Mouse (Mus musculus): ENCODE results near the gene Pih1d1. TPM values are rescaled to one million over a fixed set of nuclear protein-coding genes. Genes with fewer than 3 reads are reported as not detected.
A peak's percentile ranks its signal among the peaks of the same experiment; 100 is the strongest.

The Pih1d1 gene
- total RNA-seq, 1 experiment: 70.2 TPM

DNA sequence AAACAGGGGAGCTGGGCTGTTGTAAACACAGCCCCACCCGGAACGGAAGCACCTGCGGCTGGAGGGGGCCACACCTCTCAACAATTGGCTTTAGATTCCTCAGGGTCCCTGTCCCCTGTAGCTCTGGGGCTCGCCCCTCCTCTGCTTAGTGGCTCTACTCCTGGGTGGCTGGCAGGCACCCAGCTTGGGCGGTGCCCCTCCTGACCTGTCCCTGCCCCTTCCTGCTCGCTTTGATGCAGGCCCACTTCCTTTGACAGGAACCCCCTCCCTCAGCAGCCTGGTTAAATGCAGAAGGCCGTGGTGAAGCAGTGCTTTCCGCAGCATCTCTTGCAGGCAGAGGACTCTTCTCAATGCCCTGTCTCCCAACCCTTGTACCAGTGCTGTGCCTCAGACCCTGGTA, 32.7 kb upstream of the Pih1d1 start:
- no peak for DNase-seq (ENCODE audit: low read depth, low spot score)
- peak overlapping the region; percentile 25; the same call in 1 of the 2 replicates for H3K27ac ChIP-seq (ENCODE audit: insufficient read depth, low read depth, low read length, poor library complexity, severe bottlenecking)
- H3K36me3 ChIP-seq (ENCODE audit: control insufficient read depth, insufficient read depth, low read length, poor library complexity, severe bottlenecking): peaks cover 54% of the 10 kb centered on the region
- no peaks in the 10 kb centered on the region for H3K9me3 ChIP-seq (ENCODE audit: control insufficient read depth, insufficient read depth, low read depth, low read length)
- peak overlapping the region; percentile 99; the same call in 1 of the 2 replicates for H3K9ac ChIP-seq (ENCODE audit: insufficient read depth, low read depth, low read length, poor library complexity, severe bottlenecking)
- in situ Hi-C loops (cut with MboI; ENCODE audit: low sequenced_read_pairs in 2 of 2, unreplicated experiment in 2 of 2): no loop called here
- peaks cover 0 to 19% of the 10 kb centered on the region in 2 experiments; a peak in 2 of 4 replicates for H3K4me1 ChIP-seq (ENCODE audit: control insufficient read depth in 2 of 2, insufficient read depth in 2 of 2, low read length in 2 of 2, poor library complexity in 1 of 2)
- TF ChIP-seq HCFC1 (IDR thresholded peaks at IDR 0.05; ENCODE audit: borderline replicate concordance, insufficient read depth, low read length): no peak
- no peak for TF ChIP-seq ZC3H11A (IDR thresholded peaks at IDR 0.05; ENCODE audit: borderline replicate concordance, low read depth, low read length)
- no peak for TF ChIP-seq MAFK (IDR thresholded peaks at IDR 0.05; ENCODE audit: insufficient read depth, low read depth, low read length)
- TF ChIP-seq CHD2 (IDR thresholded peaks at IDR 0.05; ENCODE audit: low read depth, low read length): no peak
- TF ChIP-seq ZNF384 (IDR thresholded peaks at IDR 0.05; ENCODE audit: low read depth, low read length): no peak
- H3K4me3 ChIP-seq (ENCODE audit: insufficient read depth in 1 of 2, low read depth in 1 of 2, low read length in 2 of 2, poor library complexity in 1 of 2, severe bottlenecking in 1 of 2): peak overlapping the region in 1 of 2 experiments; percentile 98; a peak in 1 of 4 replicates

DNA sequence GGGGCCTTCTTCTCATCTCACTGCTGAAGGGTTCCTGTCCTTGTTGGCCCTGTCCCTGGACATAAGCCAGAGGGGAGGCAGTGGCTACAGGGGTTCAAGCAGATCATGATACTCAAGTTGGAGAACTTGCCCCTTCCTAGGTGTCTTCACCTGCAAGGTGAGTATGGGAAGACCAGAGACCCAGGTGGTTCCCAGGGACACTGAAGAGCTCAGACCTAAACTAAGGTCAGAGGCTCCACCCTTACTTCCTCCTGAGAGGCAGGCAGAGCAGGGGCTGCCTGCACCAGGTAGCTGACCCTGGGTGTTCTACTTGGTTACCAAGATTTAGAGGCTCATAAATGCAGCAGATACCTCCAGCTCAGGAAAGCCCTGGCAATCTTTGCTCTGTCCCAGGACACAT, 32.1 kb upstream of the Pih1d1 start:
- DNase-seq (ENCODE audit: low read depth, low spot score): no peak
- no peaks in the 10 kb centered on the region for H3K9me3 ChIP-seq (ENCODE audit: control insufficient read depth, insufficient read depth, low read depth, low read length)
- no peak for TF ChIP-seq MAFK (IDR thresholded peaks at IDR 0.05; ENCODE audit: insufficient read depth, low read depth, low read length)
- TF ChIP-seq ZNF384 (IDR thresholded peaks at IDR 0.05; ENCODE audit: low read depth, low read length): no peak
- no peak for TF ChIP-seq HCFC1 (IDR thresholded peaks at IDR 0.05; ENCODE audit: borderline replicate concordance, insufficient read depth, low read length)
- TF ChIP-seq ZC3H11A (IDR thresholded peaks at IDR 0.05; ENCODE audit: borderline replicate concordance, low read depth, low read length): no peak
- no peak for TF ChIP-seq CHD2 (IDR thresholded peaks at IDR 0.05; ENCODE audit: low read depth, low read length)
- H3K27ac ChIP-seq (ENCODE audit: insufficient read depth, low read depth, low read length, poor library complexity, severe bottlenecking): peak overlapping the region; percentile 25; the same call in 1 of the 2 replicates
- peak overlapping the region; percentile 99; the same call in 1 of the 2 replicates for H3K9ac ChIP-seq (ENCODE audit: insufficient read depth, low read depth, low read length, poor library complexity, severe bottlenecking)
- in situ Hi-C loops (cut with MboI; ENCODE audit: low sequenced_read_pairs in 2 of 2, unreplicated experiment in 2 of 2): no loop called here
- H3K4me1 ChIP-seq (ENCODE audit: control insufficient read depth in 2 of 2, insufficient read depth in 2 of 2, low read length in 2 of 2, poor library complexity in 1 of 2): peaks cover 0 to 19% of the 10 kb centered on the region in 2 experiments; a peak in 2 of 4 replicates
- H3K36me3 ChIP-seq (ENCODE audit: control insufficient read depth, insufficient read depth, low read length, poor library complexity, severe bottlenecking): peaks cover 60% of the 10 kb centered on the region
- H3K4me3 ChIP-seq (ENCODE audit: insufficient read depth in 1 of 2, low read depth in 1 of 2, low read length in 2 of 2, poor library complexity in 1 of 2, severe bottlenecking in 1 of 2): peak overlapping the region in 1 of 2 experiments; percentile 98; a peak in 2 of 4 replicates

DNA sequence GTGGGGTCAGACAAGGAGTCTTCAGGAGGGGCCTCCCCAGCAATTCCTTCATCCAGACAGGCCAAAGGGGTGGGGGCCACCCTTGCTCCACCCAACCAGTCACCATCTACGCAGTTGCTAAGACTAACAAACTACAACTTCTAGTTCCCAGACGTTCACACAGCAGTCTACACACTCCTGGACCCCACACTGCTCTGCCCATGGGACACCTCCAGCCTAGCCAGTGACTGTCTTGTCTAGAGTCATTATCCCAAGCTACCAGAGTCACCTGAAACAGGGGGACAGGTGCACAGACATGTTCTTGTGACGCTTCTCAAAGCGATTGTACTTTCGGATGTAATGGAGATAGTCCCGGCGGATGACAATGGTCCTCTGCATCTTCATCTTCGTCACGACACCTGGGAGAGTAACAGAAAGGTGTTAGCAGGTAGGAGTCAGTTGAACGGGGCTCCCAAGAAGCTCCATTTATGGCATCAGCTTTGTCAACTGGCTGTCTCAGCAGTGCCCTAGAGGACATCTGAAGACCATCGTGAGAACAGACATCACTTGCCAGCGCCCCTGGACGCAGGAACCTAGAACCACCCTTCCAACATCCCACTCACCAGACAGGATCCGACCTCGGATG, 31.4 kb upstream of the Pih1d1 start:
- Histone ChIP-seq H3K27ac (ENCODE audit: insufficient read depth, low read depth, low read length, poor library complexity, severe bottlenecking) (peak overlapping the region; percentile 6), H3K4me3 (ENCODE audit: insufficient read depth in 1 of 2, low read depth in 1 of 2, low read length in 2 of 2, poor library complexity in 1 of 2, severe bottlenecking in 1 of 2) (peak overlapping the region; percentile 93 to 98), H3K4me1 (ENCODE audit: control insufficient read depth in 2 of 2, insufficient read depth in 2 of 2, low read length in 2 of 2, poor library complexity in 1 of 2) (peaks cover 0 to 17% of the 10 kb centered on the region in 2 experiments; a peak in 2 of 4 replicates), H3K9ac (ENCODE audit: insufficient read depth, low read depth, low read length, poor library complexity, severe bottlenecking) (peak overlapping the region; percentile 99), H3K36me3 (ENCODE audit: control insufficient read depth, insufficient read depth, low read length, poor library complexity, severe bottlenecking) (peaks cover 65% of the 10 kb centered on the region), H3K9me3 (ENCODE audit: control insufficient read depth, insufficient read depth, low read depth, low read length) (no peaks in the 10 kb centered on the region)
- TF ChIP-seq MAFK (IDR thresholded peaks at IDR 0.05; ENCODE audit: insufficient read depth, low read depth, low read length) (no peak), ZC3H11A (IDR thresholded peaks at IDR 0.05; ENCODE audit: borderline replicate concordance, low read depth, low read length) (no peak)
- in situ Hi-C loops (cut with MboI; ENCODE audit: low sequenced_read_pairs in 2 of 2, unreplicated experiment in 2 of 2): no loop called here
- DNase-seq (ENCODE audit: low read depth, low spot score): no peak

DNA sequence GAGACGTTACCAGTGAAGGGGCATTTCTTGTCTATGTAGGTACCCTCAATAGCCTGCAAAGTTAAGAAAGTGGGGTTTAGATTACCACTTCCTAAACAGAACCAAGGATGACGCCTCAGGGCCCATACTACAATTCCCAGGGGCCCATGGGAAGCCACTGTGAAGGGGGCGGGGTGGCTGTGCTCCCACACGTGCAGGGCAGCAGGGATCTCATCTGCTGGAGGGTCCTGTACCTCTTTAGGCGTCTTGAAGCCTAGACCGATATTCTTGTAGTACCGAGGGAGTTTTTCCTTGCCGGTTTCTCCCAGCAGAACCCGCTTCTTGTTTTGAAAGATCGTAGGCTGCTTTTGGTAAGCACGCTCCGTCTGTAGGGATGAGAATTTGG, 30.9 kb upstream of the Pih1d1 start:
- H3K36me3 ChIP-seq (ENCODE audit: control insufficient read depth, insufficient read depth, low read length, poor library complexity, severe bottlenecking): peaks cover 69% of the 10 kb centered on the region

More for the DNA sequence above, 30.9 kb upstream of the Pih1d1 start:
- in situ Hi-C loops (cut with MboI; ENCODE audit: low sequenced_read_pairs in 2 of 2, unreplicated experiment in 2 of 2): no loop called here
- peak overlapping the region; percentile 95; the same call in 1 of the 2 replicates for H3K27ac ChIP-seq (ENCODE audit: insufficient read depth, low read depth, low read length, poor library complexity, severe bottlenecking)
- TF ChIP-seq HCFC1 (IDR thresholded peaks at IDR 0.05; ENCODE audit: borderline replicate concordance, insufficient read depth, low read length) (peak; percentile 73; the same call in 1 of the 2 replicates), ZC3H11A (IDR thresholded peaks at IDR 0.05; ENCODE audit: borderline replicate concordance, low read depth, low read length) (no peak)
- H3K9ac ChIP-seq (ENCODE audit: insufficient read depth, low read depth, low read length, poor library complexity, severe bottlenecking): peak overlapping the region; percentile 99
- H3K4me1 ChIP-seq (ENCODE audit: control insufficient read depth in 2 of 2, insufficient read depth in 2 of 2, low read length in 2 of 2, poor library complexity in 1 of 2): peaks cover 0 to 17% of the 10 kb centered on the region in 2 experiments; a peak in 2 of 4 replicates
- no peak for DNase-seq (ENCODE audit: low read depth, low spot score)
- peak overlapping the region; percentile 93 to 98 for H3K4me3 ChIP-seq (ENCODE audit: insufficient read depth in 1 of 2, low read depth in 1 of 2, low read length in 2 of 2, poor library complexity in 1 of 2, severe bottlenecking in 1 of 2)
- no peaks in the 10 kb centered on the region for H3K9me3 ChIP-seq (ENCODE audit: control insufficient read depth, insufficient read depth, low read depth, low read length)
